Mouse (Mus musculus) heart, adult 2 months (tissue): ENCODE results near the gene Zfp809. TPM values are rescaled to one million over a fixed set of nuclear protein-coding genes. Genes with fewer than 3 reads are reported as not detected.

ENCODE experiments used
- DNase-seq, 2 experiments: peaks; one replicate each; pipeline ENCODE4 v3.0.0; 2021
- H3K27ac ChIP-seq: fragments of 200-600 bp; 2 replicates; pipeline ENCODE4 v1.8.1; 2022
- H3K27me3 ChIP-seq: fragments of 200-500 bp; 2 replicates; pipeline ENCODE4 v1.6.1; 2012; ENCODE audit warnings: mild to moderate bottlenecking, low read length, inconsistent platforms, mixed read lengths; ENCODE audit not compliant: control insufficient read depth, insufficient read depth
- H3K36me3 ChIP-seq: fragments of 200-500 bp; 2 replicates; pipeline ENCODE4 v1.6.1; 2012; ENCODE audit warnings: low read length, inconsistent platforms; ENCODE audit not compliant: control insufficient read depth, insufficient read depth
- H3K4me1 ChIP-seq: fragments of 200-500 bp; 2 replicates; pipeline ENCODE4 v1.6.1; 2011; ENCODE audit warnings: low read length; ENCODE audit not compliant: control insufficient read depth, insufficient read depth
- H3K4me3 ChIP-seq: fragments of 200-600 bp; 2 replicates; pipeline ENCODE4 v1.8.1; 2022
- H3K79me2 ChIP-seq: fragments of 200-500 bp; replicated peaks from 2 replicates; pipeline ENCODE4 v1.6.1; 2012; ENCODE audit warnings: mild to moderate bottlenecking, inconsistent platforms, low read length, moderate library complexity, mixed read lengths; ENCODE audit not compliant: control insufficient read depth, insufficient read depth
- H3K9ac ChIP-seq: fragments of 200-500 bp; 2 replicates; pipeline ENCODE4 v1.6.1; 2012; ENCODE audit warnings: low read depth, mild to moderate bottlenecking, control low read depth, inconsistent platforms, low read length, mixed read lengths
- CTCF ChIP-seq: fragments of 200-600 bp; IDR thresholded peaks from 2 replicates; pipeline ENCODE4 v1.8.1; 2022; ENCODE audit warnings: antibody characterized with exemption, mild to moderate bottlenecking, moderate library complexity
- EP300 ChIP-seq: fragments of 200-500 bp; IDR thresholded peaks from 2 replicates; pipeline ENCODE4 v1.6.1; 2011; ENCODE audit warnings: low read depth, low read length, control low read depth; ENCODE audit not compliant: insufficient read depth
- POLR2A ChIP-seq: fragments of 200-500 bp; IDR thresholded peaks from 2 replicates; pipeline ENCODE4 v1.6.1; 2011; ENCODE audit warnings: mild to moderate bottlenecking, low read depth, low read length, control low read depth; ENCODE audit not compliant: insufficient read depth
- WGBS: fragments of 180-500 bp; shearing (Covaris S2); methylation state at CpG from one replicate; pipeline ENCODE4 v1.1.7; 2018; 5-methylcytosine and 5-hydroxymethylcytosine counted together
- intact Hi-C: fragments of 180-260 bp; cut with DNase I; formaldehyde crosslinking; loops from one replicate; pipeline ENCODE4 v1.15.1; 2025
- polyA plus RNA-seq: library from polyadenylated mRNA; depleted of rRNA; stranded (reverse); fragments of >200 nt; gene quantifications from 2 replicates; pipeline ENCODE4 v1.2.3, GENCODE M21; 2012; rRNA removed
- total RNA-seq, 2 experiments: library from RNA; stranded (reverse); gene quantifications; 2 replicates each; pipeline ENCODE4 v1.2.3; 2021

Zfp809 gene
- total and polyA plus RNA-seq, 3 experiments: 14.8 to 34.2 (median 33.6) TPM

- WGBS: over 99% methylated on average over 4 of the region's 4 CpGs
- H3K27me3 ChIP-seq: 0 out of 2 replicates have a peak, but pooled peaks cover 1% of the 10 kb centered on the region
- peaks cover 9% of the 10 kb centered on the region for H3K36me3 ChIP-seq
- H3K4me1 ChIP-seq: no peaks in the 10 kb centered on the region
- no peak for DNase-seq
- no peak overlapping the region for H3K4me3 ChIP-seq
- H3K79me2 ChIP-seq: no peaks in the 10 kb centered on the region
- H3K9ac ChIP-seq: no peak overlapping the region
- intact Hi-C loops: no loop called here
- no peak overlapping the region for H3K27ac ChIP-seq
- TF ChIP-seq CTCF: no peak
- TF ChIP-seq EP300: no peak
- no peak for TF ChIP-seq POLR2A
Observed at GRCm38 (mm10) chr9:22278733-22279132, 53.2 kb downstream of the Zfp809 start.

Other genes starting within 250 kb of the Zfp809 start
- gene Rgl3, start 236.3 kb upstream of the Zfp809 start, total RNA-seq: 1 to 10 TPM; 4.2 to 4.8 TPM
- gene Rgl3, start 236.3 kb upstream of the Zfp809 start, polyA plus RNA-seq: 12.7 and 13.9 TPM in 2 replicates
- gene Ccdc151, start 223.1 kb upstream of the Zfp809 start, total RNA-seq: under 1 TPM in 1 of 2 experiments, not detected in 1; 0.09 TPM
- gene Ccdc151, start 223.1 kb upstream of the Zfp809 start, polyA plus RNA-seq: 0.21 TPM in 1 of 2 replicates, not detected in the other
- gene Prkcsh, start 222.9 kb upstream of the Zfp809 start, total RNA-seq: 10 to 100 TPM; 61.5 to 67.5 TPM
- gene Prkcsh, start 222.9 kb upstream of the Zfp809 start, polyA plus RNA-seq: 42.5 and 46.2 TPM in 2 replicates
- under 1 TPM; 0.08 to 0.09 TPM for gene Elavl3, start 173.7 kb upstream of the Zfp809 start, total RNA-seq
- gene Elavl3, start 173.7 kb upstream of the Zfp809 start, polyA plus RNA-seq: 0.09 and 0.10 TPM in 2 replicates
- under 1 TPM in 1 of 2 experiments, not detected in 1; 0.52 TPM for gene Gm49318, start 154.5 kb upstream of the Zfp809 start, total RNA-seq
- not detected in 2 replicates for gene Gm49318, start 154.5 kb upstream of the Zfp809 start, polyA plus RNA-seq
- 1 to 10 TPM; 3.8 to 4.7 TPM for gene Zfp653, start 154.3 kb upstream of the Zfp809 start, total RNA-seq
- 8.7 and 9.5 TPM in 2 replicates for gene Zfp653, start 154.3 kb upstream of the Zfp809 start, polyA plus RNA-seq
- gene Ecsit, start 140.3 kb upstream of the Zfp809 start, total RNA-seq: 100 to 1,000 TPM in 1 of 2 experiments, 10 to 100 TPM in 1; 92.5 to 106 TPM
- gene Ecsit, start 140.3 kb upstream of the Zfp809 start, polyA plus RNA-seq: 166 and 169 TPM in 2 replicates
- 1 to 10 TPM; 8.4 to 8.6 TPM for gene Cnn1, start 126.5 kb upstream of the Zfp809 start, total RNA-seq
- 15.4 and 26.5 TPM in 2 replicates for gene Cnn1, start 126.5 kb upstream of the Zfp809 start, polyA plus RNA-seq
- 10 to 100 TPM; 34.6 to 42.6 TPM for gene Elof1, start 108.5 kb upstream of the Zfp809 start, total RNA-seq
- gene Elof1, start 108.5 kb upstream of the Zfp809 start, polyA plus RNA-seq: 62.6 and 67.0 TPM in 2 replicates
- 1 to 10 TPM; 1.6 to 2.4 TPM for gene Acp5, start 90.0 kb upstream of the Zfp809 start, total RNA-seq
- gene Acp5, start 90.0 kb upstream of the Zfp809 start, polyA plus RNA-seq: 7.7 and 20.8 TPM in 2 replicates
- 10 to 100 TPM; 42.9 to 56.5 TPM for gene Pigyl, start 68.9 kb upstream of the Zfp809 start, total RNA-seq
- 54.5 and 55.4 TPM in 2 replicates for gene Pigyl, start 68.9 kb upstream of the Zfp809 start, polyA plus RNA-seq
- under 1 TPM; 0.09 to 0.10 TPM for gene Zfp872, start 37.6 kb upstream of the Zfp809 start, total RNA-seq
- not detected in 2 replicates for gene Zfp872, start 37.6 kb upstream of the Zfp809 start, polyA plus RNA-seq
- under 1 TPM; 0.34 to 0.39 TPM for gene Zfp599, start 34.2 kb downstream of the Zfp809 start, total RNA-seq
- gene Zfp599, start 34.2 kb downstream of the Zfp809 start, polyA plus RNA-seq: 0.04 and 0.12 TPM in 2 replicates
- gene Zfp810, start 81.9 kb downstream of the Zfp809 start, total RNA-seq: 1 to 10 TPM; 4.3 to 6.7 TPM
- 4.3 and 7.6 TPM in 2 replicates for gene Zfp810, start 81.9 kb downstream of the Zfp809 start, polyA plus RNA-seq
- 1 to 10 TPM; 1.4 to 1.5 TPM for gene Anln, start 163.5 kb downstream of the Zfp809 start, total RNA-seq
- gene Anln, start 163.5 kb downstream of the Zfp809 start, polyA plus RNA-seq: 0.43 and 0.82 TPM in 2 replicates
- under 1 TPM; 0.29 to 0.50 TPM for gene 9530077C05Rik, start 185.8 kb downstream of the Zfp809 start, total RNA-seq
- gene 9530077C05Rik, start 185.8 kb downstream of the Zfp809 start, polyA plus RNA-seq: 0.27 and 0.53 TPM in 2 replicates
- gene Gm17545, start 228.6 kb downstream of the Zfp809 start, total RNA-seq: not detected
- not detected in 2 replicates for gene Gm17545, start 228.6 kb downstream of the Zfp809 start, polyA plus RNA-seq
- 10 to 100 TPM; 42.6 to 46.1 TPM for gene Rp9, start 244.0 kb downstream of the Zfp809 start, total RNA-seq
- 35.1 and 39.5 TPM in 2 replicates for gene Rp9, start 244.0 kb downstream of the Zfp809 start, polyA plus RNA-seq